Mouse (Mus musculus) liver, adult 2 months (tissue): ENCODE data around the gene Vim. TPM values are rescaled to one million over a fixed set of nuclear protein-coding genes. Genes with fewer than 3 reads are reported as not detected.

ENCODE experiments used
- DNase-seq: peaks from one replicate; pipeline ENCODE4 v3.0.0-alpha.2; 2011; ENCODE audit warnings: low read depth, low spot score; ENCODE audit errors: extremely low read depth
- H3K27ac ChIP-seq: fragments of 200-500 bp; replicated peaks from 2 replicates; pipeline ENCODE4 v1.5.1; 2012; ENCODE audit warnings: low read depth, mild to moderate bottlenecking, control low read depth, inconsistent platforms, low read length; ENCODE audit not compliant: insufficient read depth
- H3K27me3 ChIP-seq: fragments of 200-500 bp; 2 replicates; pipeline ENCODE4 v1.6.1; 2012; ENCODE audit warnings: mild to moderate bottlenecking, moderate library complexity, low read length, inconsistent platforms; ENCODE audit not compliant: control insufficient read depth, insufficient read depth
- H3K36me3 ChIP-seq: fragments of 200-500 bp; 2 replicates; pipeline ENCODE4 v1.6.1; 2012; ENCODE audit warnings: low read length, inconsistent platforms; ENCODE audit not compliant: control insufficient read depth, insufficient read depth
- H3K4me1 ChIP-seq: fragments of 200-500 bp; 2 replicates; pipeline ENCODE4 v1.6.1; 2011; ENCODE audit warnings: low read length; ENCODE audit not compliant: control insufficient read depth, insufficient read depth
- H3K4me3 ChIP-seq: fragments of 200-500 bp; 2 replicates; pipeline ENCODE4 v1.5.1; 2011; ENCODE audit warnings: low read depth, mild to moderate bottlenecking, control low read depth, low read length, moderate library complexity; ENCODE audit not compliant: insufficient read depth
- H3K79me2 ChIP-seq: fragments of 200-500 bp; 2 replicates; pipeline ENCODE4 v1.6.1; 2012; ENCODE audit warnings: inconsistent platforms, mild to moderate bottlenecking, low read length, moderate library complexity; ENCODE audit not compliant: control insufficient read depth, insufficient read depth
- H3K9ac ChIP-seq: fragments of 200-500 bp; 2 replicates; pipeline ENCODE4 v1.6.1; 2012; ENCODE audit warnings: low read depth, mild to moderate bottlenecking, control low read depth, inconsistent platforms, low read length
- CTCF ChIP-seq: fragments of 200-500 bp; IDR thresholded peaks from 2 replicates; pipeline ENCODE4 v1.5.1; 2011; ENCODE audit warnings: low read depth, low read length, control low read depth
- POLR2A ChIP-seq: fragments of 200-500 bp; IDR thresholded peaks from 2 replicates; pipeline ENCODE4 v1.6.1; 2011; ENCODE audit warnings: low read length, control low read depth; ENCODE audit not compliant: insufficient read depth; ENCODE audit errors: extremely low read depth
- WGBS: fragments of 180-500 bp; shearing (Covaris S2); methylation state at CpG from one replicate; pipeline ENCODE4 v1.1.7; 2018; 5-methylcytosine and 5-hydroxymethylcytosine counted together
- polyA plus RNA-seq: library from polyadenylated mRNA; depleted of rRNA; stranded (reverse); fragments of >200 nt; gene quantifications from 2 replicates; pipeline ENCODE4 v1.2.3, GENCODE M21; 2012; rRNA removed
- total RNA-seq: library from RNA; depleted of rRNA; stranded (reverse); fragments of >200 nt; gene quantifications from 2 replicates; pipeline ENCODE4 v1.2.3, GENCODE M21; 2014; rRNA removed

Vim gene
- total RNA-seq = 18.4 and 23.3 TPM in 2 replicates
- 25.4 and 34.6 TPM in 2 replicates for polyA plus RNA-seq

- Histone ChIP-seq H3K79me2 (no peaks in the 10 kb centered on the region), H3K27me3 (0 out of 2 replicates have a peak, but pooled peaks cover 2% of the 10 kb centered on the region), H3K27ac (peak within 1 kb of the TSS; percentile 58), H3K36me3 (no peaks in the 10 kb centered on the region), H3K4me3 (peak within 1 kb of the TSS; percentile 67), H3K4me1 (peaks cover 3% of the 10 kb centered on the region; the same call in 1 of the 2 replicates), H3K9ac (peak within 1 kb of the TSS; percentile 54)
- WGBS = 3% methylated on average over 26 of the region's 26 CpGs
- 0 out of 2 replicates have a peak, but pooled peaks have one; percentile 33 for TF ChIP-seq POLR2A
- TF ChIP-seq CTCF = no peak
- DNase-seq = peak; percentile 38
These were observed at the start of gene Vim for GRCm38 (mm10) chr2:13573408-13574065. Gene Vim, plus strand, starts transcription at chr2:13573927.

- no peaks in the 10 kb centered on the region for H3K79me2 ChIP-seq
- no peak overlapping the region for H3K27ac ChIP-seq
- no peaks in the 10 kb centered on the region for H3K36me3 ChIP-seq
- H3K9ac ChIP-seq = no peak overlapping the region
- WGBS = 80% methylated on average over 2 of the region's 2 CpGs
- TF ChIP-seq CTCF (no peak), POLR2A (no peak)
- DNase-seq = no peak
- H3K4me1 ChIP-seq = peaks cover 5% of the 10 kb centered on the region; the same call in 1 of the 2 replicates
- H3K27me3 ChIP-seq = no peaks in the 10 kb centered on the region
- no peak overlapping the region for H3K4me3 ChIP-seq
These were observed 47.5 kb upstream of the Vim start for GRCm38 (mm10) chr2:13526205-13526604.

- Histone ChIP-seq H3K27me3 (no peaks in the 10 kb centered on the region), H3K9ac (no peak overlapping the region), H3K4me1 (peaks cover 5% of the 10 kb centered on the region; the same call in 1 of the 2 replicates), H3K79me2 (no peaks in the 10 kb centered on the region), H3K36me3 (no peaks in the 10 kb centered on the region), H3K4me3 (no peak overlapping the region), H3K27ac (no peak overlapping the region)
- DNase-seq = no peak
- WGBS = 72% methylated on average over 2 of the region's 2 CpGs
- no peak for TF ChIP-seq POLR2A
- no peak for TF ChIP-seq CTCF
These were observed 46.6 kb upstream of the Vim start for GRCm38 (mm10) chr2:13527125-13527524.

GRCm38 (mm10) chr2:13527531-13527930 is 46.2 kb upstream of the Vim start:
- H3K27ac ChIP-seq = no peak overlapping the region
- no peak for TF ChIP-seq POLR2A
- no peak for TF ChIP-seq CTCF
- H3K79me2 ChIP-seq = no peaks in the 10 kb centered on the region
- no peaks in the 10 kb centered on the region for H3K27me3 ChIP-seq
- DNase-seq = no peak
- 46% methylated on average over 4 of the region's 4 CpGs for WGBS
- no peak overlapping the region for H3K4me3 ChIP-seq
- no peaks in the 10 kb centered on the region for H3K36me3 ChIP-seq
- peaks cover 5% of the 10 kb centered on the region; the same call in 1 of the 2 replicates for H3K4me1 ChIP-seq
- no peak overlapping the region for H3K9ac ChIP-seq

- peaks cover 2% of the 10 kb centered on the region; the same call in 1 of the 2 replicates for H3K4me1 ChIP-seq
- no peak overlapping the region for H3K9ac ChIP-seq
- TF ChIP-seq POLR2A (no peak), CTCF (no peak)
- no peaks in the 10 kb centered on the region for H3K27me3 ChIP-seq
- H3K4me3 ChIP-seq = no peak overlapping the region
- H3K36me3 ChIP-seq = no peaks in the 10 kb centered on the region
- no peak for DNase-seq
- H3K79me2 ChIP-seq = no peaks in the 10 kb centered on the region
- H3K27ac ChIP-seq = no peak overlapping the region
- over 99% methylated on average over 3 of the region's 3 CpGs for WGBS
These were observed 44.3 kb upstream of the Vim start for GRCm38 (mm10) chr2:13529253-13529933.

GRCm38 (mm10) chr2:13530639-13531038 is 43.1 kb upstream of the Vim start:
- H3K4me1 ChIP-seq = peaks cover 2% of the 10 kb centered on the region; the same call in 1 of the 2 replicates
- H3K9ac ChIP-seq = no peak overlapping the region
- TF ChIP-seq POLR2A = no peak
- TF ChIP-seq CTCF = no peak
- 78% methylated on average over 6 of the region's 6 CpGs for WGBS
- H3K4me3 ChIP-seq = no peak overlapping the region
- H3K36me3 ChIP-seq = no peaks in the 10 kb centered on the region
- DNase-seq = no peak
- H3K27ac ChIP-seq = no peak overlapping the region
- H3K79me2 ChIP-seq = no peaks in the 10 kb centered on the region
- H3K27me3 ChIP-seq = no peaks in the 10 kb centered on the region
